Mouse (Mus musculus): ENCODE data around the gene Padi2. TPM values are rescaled to one million over a fixed set of nuclear protein-coding genes. Genes with fewer than 3 reads are reported as not detected.

The Padi2 gene
- polyA plus RNA-seq (2017; shearing (Covaris generic)): 1 to 10 TPM; 9.5 to 9.7 TPM

GRCm38 (mm10) chr4:140906076-140906826, at the start of gene Padi2:
TSS of gene Padi2 (plus strand) at chr4:140906344.
- peak; percentile 80 for ATAC-seq

DNA sequence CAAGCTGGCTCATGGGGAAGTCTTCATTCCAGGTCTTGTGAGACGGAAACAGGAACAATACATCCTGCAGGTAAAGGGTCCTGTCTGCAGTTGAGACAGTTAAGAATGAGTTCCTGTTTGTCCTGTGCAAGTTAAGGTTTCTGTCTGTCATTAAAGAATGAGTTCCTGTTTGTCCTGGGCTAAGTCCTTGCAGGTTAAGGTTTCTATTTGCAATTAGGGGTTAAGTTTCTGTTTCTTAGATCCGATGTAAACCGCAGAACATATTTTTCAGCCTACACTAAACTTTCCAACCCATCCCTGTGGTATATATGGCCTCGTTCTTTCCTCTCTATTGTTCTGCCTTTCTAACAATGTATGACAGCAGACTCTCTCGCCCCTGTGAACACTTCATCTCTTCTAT, 49.1 kb upstream of the Padi2 start:
- peak; percentile 59 for ATAC-seq

GRCm38 (mm10) chr4:140857813-140858212, 48.3 kb upstream of the Padi2 start:
- no peak for ATAC-seq

- peak; percentile 28 for ATAC-seq
These were observed 46.9 kb upstream of the Padi2 start for GRCm38 (mm10) chr4:140859291-140859690.

- no peak for ATAC-seq
These were observed 45.9 kb upstream of the Padi2 start for GRCm38 (mm10) chr4:140860125-140860766.

- ATAC-seq: no peak
These were observed 45.4 kb upstream of the Padi2 start for GRCm38 (mm10) chr4:140860767-140861147.

GRCm38 (mm10) chr4:140862036-140862650, 44.0 kb upstream of the Padi2 start:
- no peak for ATAC-seq

DNA sequence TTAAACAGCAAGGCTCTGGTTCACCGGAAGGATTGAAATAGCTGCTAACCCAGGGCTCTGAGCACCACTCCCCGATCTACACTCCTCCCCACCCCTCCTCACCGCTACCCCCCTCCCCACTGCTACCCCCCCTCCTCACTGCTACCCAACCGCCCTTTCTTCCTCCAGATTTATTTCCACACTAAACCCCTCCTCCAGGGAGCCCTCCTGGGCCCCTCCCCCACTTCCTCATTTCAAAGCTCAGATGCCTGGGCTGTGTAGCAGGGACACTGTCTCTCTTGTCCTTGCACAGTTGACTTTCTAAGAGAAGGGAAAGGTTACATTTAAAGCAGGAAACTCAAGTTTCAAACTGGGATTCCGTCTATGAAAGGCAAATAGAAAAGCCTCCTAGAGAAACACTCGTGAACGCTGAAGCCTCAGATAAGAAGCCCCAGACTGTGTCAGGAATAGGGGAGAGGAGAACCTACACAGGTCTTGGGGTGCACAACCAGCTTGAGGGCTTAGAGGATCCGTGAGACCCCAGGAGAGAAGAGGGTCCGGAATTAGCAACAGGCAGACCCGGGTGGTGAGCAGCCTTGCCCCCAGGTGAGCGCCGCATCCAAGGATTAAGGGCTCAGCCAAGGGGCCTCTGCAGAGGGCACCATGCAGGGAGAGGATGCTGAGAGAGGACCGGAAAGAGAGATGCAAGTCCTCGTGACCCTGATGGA, 37.5 kb upstream of the Padi2 start:
- peak; percentile 53 for ATAC-seq

GRCm38 (mm10) chr4:140869945-140870344, 36.2 kb upstream of the Padi2 start:
- ATAC-seq: no peak

DNA sequence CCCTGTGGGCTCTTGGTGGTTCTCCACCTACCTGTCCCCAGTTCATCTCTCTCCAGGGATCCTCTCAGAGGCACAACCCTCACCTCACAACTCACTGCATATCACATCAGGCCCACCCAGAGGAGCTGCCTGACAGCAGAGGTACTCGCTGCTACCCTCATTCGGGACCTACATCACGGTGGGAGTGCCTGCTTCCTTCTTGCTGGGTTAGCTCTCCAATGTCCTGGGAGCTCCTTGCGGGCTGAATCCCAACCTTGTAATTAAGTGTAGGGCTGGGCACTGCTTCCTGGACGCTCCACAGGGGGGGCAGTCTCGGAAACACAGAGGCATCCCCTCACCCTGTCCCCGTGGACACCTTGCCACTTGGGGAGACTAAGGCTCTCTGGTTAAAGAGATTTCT, 35.3 kb upstream of the Padi2 start:
- no peak for ATAC-seq

GRCm38 (mm10) chr4:140871376-140871775, 34.8 kb upstream of the Padi2 start:
- ATAC-seq: no peak

DNA sequence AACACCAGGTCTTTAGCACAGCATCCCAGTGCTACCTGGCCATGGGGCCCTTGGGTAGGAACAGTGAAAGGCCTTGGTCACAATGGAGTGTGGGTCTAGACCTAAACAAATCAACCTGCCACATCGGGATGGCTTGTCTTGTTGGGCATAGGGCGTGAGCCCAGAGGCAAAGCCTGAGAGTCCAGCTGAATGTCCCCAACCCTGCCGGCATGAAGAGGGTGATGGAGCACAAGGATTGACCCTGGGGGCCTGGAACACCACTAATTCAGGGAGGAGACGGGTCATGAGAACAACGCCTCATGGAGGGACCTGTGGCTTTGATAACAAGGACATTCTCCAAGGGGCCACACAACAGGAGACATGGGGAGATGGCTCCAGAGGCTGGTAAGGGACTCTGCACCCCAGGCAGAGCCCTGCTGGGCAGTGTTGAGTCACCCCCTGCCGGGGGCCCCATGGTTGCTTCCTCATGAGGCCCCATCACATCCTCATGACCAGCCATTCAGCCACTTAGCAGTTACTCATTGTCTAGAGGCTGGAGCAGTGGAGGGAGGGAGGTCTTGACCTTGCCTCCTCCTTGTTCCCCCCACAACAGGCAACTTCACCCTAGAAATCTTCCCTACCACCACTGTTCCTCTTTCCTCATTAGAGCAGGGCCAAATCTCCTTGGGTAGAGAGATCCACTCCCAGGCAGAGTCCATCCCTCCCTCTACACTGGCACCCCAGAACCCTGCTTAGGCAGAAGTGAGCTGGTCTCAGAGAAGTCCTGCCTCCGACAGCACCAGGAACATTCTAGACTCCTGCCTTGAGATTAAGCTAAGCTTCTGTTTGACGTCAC, 34.1 kb upstream of the Padi2 start:
- ATAC-seq: no peak

DNA sequence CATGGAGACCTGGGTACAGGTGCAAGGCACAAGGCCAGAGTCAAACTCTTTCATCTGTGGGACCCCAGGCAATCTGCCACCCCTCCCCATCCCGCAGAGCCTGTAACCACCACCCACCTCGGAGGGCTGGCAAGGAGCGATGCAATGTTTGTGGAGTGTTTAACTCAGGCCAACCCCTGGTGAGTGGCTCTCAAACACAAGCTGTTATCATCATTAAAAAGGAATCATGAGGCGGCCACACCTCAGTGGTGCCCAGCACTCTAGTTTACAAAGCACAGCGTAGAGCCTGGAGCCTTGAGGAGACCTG, 33.5 kb upstream of the Padi2 start:
- ATAC-seq: no peak

GRCm38 (mm10) chr4:140873011-140873410, 33.1 kb upstream of the Padi2 start:
- ATAC-seq: no peak

GRCm38 (mm10) chr4:140876161-140876560, 30.0 kb upstream of the Padi2 start:
- ATAC-seq: no peak

DNA sequence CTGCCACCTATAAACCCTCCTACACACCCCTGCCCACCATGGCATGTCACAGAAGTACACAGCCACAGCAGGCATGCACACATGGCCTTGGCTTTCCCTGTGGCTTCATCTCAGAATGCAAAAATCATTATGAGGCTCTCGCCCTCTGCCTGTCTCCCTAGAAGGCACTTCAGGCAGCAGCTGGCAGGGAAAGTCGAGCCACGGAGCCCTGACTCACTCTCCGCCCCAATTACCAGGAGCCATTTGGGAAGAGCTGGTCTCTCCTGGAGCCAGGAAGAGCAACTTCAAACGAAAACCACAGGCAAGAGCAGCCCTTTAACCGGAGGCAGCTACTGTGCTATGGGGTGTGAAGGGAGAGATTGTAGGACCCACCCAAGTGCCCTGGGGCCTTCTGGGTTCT, 29.5 kb upstream of the Padi2 start:
- ATAC-seq: no peak

DNA sequence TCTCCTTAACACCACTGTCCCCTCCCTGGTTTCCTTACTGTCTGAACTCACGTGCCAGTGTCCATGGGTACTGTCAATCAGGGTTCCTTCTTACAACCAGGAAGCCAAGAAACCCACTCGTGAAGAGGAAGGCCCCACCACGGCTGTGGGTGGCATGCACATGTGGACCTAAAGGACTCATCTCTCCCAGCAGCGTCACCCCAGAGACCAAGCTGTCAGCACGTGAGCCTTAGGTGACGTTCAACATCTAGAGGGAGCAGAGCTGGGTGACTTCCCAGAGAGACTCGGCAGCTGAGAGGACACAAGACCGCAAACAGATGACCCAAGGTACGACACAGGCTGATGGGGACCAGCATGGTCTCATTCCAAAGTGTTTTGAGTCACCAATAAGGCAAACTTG, 28.7 kb upstream of the Padi2 start:
- no peak for ATAC-seq

GRCm38 (mm10) chr4:140878655-140879054, 27.5 kb upstream of the Padi2 start:
- no peak for ATAC-seq

DNA sequence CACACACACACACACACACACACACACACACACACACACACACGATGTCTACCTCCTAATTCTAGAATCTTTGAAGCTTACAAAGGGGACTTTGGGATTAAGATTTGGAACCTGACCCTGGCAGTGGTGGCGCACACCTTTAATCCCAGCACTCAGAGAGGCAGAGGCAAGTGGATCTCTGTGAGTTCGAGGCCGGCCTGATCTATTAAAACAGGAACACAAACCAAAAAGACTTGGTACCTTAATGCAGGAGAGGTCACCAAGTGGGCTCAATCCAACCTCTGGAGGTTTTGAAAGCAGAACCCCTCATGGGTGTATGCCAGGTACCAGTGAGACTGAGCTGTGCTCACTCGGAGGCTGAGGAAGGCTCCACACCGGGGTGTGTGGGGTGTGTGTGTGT, 27.0 kb upstream of the Padi2 start:
- no peak for ATAC-seq

DNA sequence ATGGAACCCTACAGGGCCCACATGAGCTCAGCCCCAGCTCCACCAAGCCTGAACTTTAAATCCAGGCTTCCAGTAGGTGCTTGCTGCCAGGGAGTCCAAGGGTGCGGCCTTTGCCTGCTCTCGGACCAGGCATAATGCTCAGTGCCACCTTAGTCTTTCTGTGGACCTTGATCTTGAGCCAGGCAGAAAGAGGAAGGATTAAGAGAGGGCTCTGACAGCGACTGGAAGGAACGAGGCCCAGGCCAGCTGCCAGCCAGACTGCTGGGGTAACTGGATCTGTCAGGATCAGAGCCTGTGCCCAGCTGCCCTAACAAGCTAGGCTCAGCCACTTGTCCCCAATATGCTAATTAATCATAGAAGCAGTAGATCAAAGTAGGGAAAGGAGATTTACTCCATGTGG, 26.4 kb upstream of the Padi2 start:
- no peak for ATAC-seq

- ATAC-seq: no peak
These were observed 25.9 kb upstream of the Padi2 start for GRCm38 (mm10) chr4:140880207-140880606.

DNA sequence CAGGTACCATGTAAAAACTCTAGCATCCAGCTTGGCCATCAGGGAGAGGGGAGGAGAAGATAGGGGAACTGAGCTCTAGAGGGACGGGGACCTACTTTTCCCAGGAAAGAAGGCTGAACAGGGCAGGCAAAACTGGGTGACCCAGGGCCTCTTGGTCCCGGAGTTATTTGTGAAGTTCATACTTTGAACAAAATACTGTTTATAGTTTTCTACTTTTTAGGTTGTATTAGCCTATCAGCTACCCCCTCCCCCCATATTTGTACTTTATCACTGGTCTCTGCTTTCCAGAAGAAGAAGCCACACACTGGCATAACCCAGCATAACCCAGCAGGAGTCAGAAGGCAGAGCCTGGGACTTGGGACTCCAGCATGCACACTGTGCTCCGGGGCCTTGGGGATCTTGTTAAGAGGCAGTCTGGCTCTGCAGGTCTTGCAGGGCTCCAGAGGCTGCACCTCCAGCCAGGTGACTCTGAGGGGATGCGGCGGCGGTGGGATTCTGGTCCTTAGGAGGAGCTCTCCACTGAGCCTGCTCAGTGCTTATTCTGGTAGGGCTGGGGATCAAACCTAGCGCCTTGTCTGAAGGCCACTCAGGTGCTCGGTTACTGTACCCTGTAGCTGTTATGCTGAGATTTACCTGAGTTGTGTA, 25.0 kb upstream of the Padi2 start:
- no peak for ATAC-seq

All from activated CD4-positive, CD25-positive, alpha-beta regulatory T cell, adult 4 months (primary cell).